Mouse (Mus musculus): ENCODE results near the gene Aox2.

Aox2 gene

DNA sequence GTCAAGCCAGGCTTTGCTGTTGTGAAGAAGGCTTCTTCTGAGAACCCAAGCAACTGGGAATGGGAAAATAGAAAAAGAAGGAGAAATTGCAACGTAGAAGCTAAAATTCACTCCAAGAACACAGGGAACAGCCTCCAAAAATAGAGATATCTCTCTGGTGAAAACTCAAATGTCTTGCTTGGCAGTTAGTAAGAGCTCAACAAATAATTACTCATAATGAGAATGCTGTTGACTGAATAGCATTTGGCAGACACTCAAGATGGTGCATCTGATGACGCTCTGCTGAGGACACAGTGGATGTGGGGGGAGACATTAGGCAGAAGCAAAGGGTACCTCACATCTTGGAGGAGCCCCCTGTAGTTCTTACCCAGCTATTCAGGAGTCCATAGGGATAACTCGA lies 10.0 kb downstream of the Aox2 start:
- no peak for DNase-seq (ENCODE audit: low read depth, low spot score)

GRCm38 (mm10) chr1:58289863-58290469 lies 11.8 kb downstream of the Aox2 start:
- DNase-seq (ENCODE audit: low read depth, low spot score) = no peak

GRCm38 (mm10) chr1:58291394-58292300 lies 13.5 kb downstream of the Aox2 start:
- no peak for DNase-seq (ENCODE audit: low read depth, low spot score)

DNA sequence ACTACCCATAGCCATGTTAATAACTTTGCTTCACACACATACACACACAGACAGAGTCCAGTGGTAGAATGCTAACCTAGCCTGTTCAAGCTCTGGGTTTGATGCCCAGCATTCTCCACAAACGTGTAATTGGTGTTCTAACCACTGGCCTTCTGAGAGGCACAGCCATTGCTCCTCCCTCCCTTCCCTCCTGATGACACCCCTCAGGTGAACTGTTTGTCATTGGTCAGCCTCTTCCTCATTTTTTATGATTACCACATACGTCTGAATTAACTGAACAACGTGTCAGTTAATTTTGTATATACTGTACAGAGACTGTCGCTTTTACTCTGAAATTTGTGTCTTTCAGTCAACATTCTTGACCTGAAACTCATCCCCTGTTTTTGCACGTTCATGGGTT lies 16.6 kb downstream of the Aox2 start:
- no peak for DNase-seq (ENCODE audit: low read depth, low spot score)

- peak; percentile 58 for DNase-seq (ENCODE audit: low read depth, low spot score)
These were observed 18.2 kb downstream of the Aox2 start for GRCm38 (mm10) chr1:58296278-58296677.

DNA sequence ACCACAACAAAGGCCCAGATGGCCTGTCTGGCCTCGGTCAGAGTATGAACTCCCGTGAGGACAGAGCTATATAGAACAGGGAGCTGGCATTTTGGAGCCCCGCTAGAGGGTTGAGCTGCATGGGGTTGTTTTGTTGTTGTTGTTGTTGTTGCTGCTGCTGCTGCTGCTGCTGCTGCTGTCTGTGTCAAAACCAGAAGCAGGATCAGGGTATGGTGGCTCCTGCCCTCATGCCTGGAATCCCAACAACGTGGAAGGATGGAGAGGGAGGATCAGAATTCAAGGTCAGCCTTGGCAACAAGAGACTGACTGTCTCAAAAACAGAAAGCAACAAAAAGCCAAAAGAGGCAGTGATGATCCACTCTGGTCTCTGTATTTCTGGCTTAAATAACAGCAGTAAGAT lies 18.7 kb downstream of the Aox2 start:
- no peak for DNase-seq (ENCODE audit: low read depth, low spot score)

GRCm38 (mm10) chr1:58298347-58298746 lies 20.2 kb downstream of the Aox2 start:
- no peak for DNase-seq (ENCODE audit: low read depth, low spot score)

DNA sequence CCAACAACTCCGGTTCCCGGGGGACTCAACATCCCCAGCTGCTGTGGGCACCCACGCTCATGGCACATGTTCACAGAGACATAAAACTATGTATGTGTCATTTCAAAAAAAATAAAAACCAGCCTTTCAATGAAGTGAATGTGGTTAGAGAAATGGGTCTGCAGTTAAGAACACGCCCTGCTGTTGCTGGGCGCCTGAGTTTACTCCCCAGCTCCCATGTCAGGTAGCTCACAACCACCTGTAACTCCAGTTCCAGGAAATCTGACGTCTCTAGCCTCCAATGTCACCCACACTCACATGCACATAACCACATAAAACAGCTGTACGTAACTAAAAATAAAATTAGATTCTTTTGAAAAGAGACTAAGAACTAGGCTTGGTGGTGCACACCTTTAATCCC lies 22.9 kb downstream of the Aox2 start:
- no peak for DNase-seq (ENCODE audit: low read depth, low spot score)

DNA sequence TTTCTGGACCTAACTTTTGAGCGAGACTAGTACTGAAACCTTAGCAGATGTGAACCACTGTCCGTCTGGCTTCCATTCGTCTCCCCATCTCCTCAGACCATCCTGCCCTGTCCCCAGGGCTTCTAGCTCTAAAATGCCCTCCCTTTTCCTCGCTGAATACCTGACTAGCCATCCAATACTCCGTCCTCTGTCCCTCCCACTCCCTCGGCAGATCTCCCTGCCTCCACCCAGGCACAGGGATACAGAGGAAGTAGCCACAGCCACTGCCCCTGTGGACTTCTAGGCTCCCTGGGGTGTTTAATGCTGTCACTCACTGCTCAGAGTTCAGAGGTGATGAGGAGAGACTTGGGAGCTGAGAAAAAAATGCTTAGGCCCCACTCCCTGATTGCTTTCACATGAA lies 23.9 kb downstream of the Aox2 start:
- DNase-seq (ENCODE audit: low read depth, low spot score) = no peak

DNA sequence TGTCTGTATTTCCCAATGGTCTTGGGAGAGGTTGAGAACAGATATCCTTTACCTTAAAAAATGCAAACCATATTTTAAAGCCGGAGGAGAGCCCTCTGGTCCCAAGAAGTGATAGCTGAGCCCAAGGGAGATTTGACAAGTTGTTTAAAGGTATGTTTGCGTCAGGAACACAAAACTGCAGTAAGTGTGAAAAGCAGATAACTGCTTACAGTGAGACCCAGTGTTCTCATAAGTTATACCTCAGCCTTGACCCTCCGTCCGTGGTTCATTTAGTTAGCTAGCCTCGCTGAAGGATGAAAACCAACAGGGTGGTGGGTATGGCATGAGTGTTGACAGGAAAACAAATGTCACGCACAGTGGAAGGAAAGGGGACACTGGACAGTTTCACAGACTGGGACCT lies 24.9 kb downstream of the Aox2 start:
- no peak for DNase-seq (ENCODE audit: low read depth, low spot score)

DNA sequence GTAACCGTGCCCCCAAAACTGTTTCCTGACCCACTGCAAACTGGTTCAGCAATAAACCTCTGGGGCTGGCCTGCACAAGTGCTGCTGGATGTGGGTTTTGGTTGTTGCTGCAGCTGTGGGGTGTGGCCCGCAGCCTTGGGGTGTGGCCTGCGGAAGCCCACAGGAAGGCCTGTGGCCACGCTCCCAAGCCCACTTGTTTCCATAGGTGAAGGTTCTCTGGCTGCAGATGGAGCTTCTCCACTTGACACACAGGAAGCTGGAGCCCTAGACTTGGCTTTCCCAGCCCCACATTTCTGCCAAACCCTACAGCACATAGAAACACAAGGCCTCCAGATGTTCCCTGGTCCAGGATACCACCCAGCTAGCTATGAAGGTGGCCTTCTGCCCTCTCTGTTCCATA lies 25.6 kb downstream of the Aox2 start:
- no peak for DNase-seq (ENCODE audit: low read depth, low spot score)

DNA sequence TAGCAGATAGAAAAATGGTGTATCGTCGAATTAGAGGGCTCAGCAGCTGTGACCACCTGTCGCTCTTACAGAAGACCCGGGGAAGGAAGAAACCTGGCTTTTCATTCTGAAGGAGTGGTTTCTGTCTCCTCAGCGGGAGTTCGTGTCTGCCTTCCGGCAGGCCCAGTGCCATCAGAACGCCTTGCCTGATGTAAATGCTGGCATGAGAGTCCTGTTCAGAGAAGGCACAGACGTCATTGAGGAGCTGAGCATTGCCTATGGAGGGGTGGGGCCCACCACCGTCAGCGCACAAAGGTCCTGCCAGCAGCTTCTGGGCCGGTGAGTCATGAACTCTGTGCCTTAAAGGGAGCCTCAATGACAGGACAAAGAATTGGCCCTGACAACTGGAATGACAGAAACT lies 26.2 kb downstream of the Aox2 start:
- DNase-seq (ENCODE audit: low read depth, low spot score) = no peak

DNA sequence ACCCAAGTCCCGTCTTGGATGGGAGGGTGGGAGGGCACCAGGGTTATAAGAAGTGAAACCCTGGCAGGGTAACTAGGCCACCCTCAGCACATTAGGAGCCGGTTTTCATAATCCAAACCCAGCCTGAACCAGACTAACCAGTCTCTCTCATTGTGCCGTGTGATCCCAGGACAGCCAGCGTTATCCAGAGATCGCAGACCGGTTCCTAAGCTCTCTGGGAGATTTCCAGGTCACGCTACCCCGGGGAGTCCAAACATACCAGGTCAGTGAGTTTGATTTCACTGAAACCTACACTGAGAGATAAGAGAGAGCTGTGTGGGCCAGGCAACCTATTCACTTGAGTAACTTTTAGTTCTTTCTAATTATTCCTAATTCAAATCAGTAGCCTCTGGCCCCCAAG lies 29.1 kb downstream of the Aox2 start:
- no peak for DNase-seq (ENCODE audit: low read depth, low spot score)

DNA sequence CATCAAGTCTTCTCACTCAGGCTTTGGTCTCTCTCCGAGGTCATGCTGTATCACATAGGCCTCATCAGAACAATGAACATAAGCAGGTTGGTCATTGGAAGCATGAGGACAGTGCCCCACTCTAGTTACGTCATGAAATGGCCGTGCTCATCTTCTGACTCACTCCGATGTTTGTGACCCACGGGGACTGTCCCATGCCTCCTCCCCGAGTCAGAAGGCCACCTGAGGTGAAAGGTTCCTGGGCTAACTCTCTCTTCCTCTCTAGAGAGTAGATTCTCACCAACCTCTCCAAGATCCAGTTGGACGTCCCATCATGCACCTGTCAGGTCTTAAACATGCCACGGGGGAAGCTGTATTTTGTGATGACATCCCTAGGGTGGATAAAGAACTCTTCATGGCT lies 30.5 kb downstream of the Aox2 start:
- DNase-seq (ENCODE audit: low read depth, low spot score) = no peak

GRCm38 (mm10) chr1:58309853-58310252 lies 31.7 kb downstream of the Aox2 start:
- DNase-seq (ENCODE audit: low read depth, low spot score) = no peak

GRCm38 (mm10) chr1:58311221-58311864 lies 33.2 kb downstream of the Aox2 start:
- no peak for DNase-seq (ENCODE audit: low read depth, low spot score)

DNA sequence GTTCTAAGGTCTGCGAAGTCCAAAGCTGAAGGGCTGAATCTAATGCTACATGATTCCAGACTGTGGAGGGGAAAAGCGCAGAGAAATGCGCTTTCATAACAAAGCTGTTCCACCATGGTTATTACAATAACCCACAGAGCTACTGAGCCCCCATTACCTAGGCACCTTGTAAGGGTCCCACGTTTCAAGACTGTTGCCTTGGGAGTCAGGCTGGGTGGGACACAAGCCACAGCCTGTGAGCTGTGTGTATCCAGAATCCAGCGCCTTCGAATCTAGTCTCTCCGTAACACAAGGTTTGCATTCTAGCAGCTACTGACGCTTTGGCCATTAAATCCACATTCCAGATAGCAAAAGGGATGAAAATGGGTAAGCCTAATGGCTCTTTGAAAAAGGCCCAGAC lies 35.0 kb downstream of the Aox2 start:
- DNase-seq (ENCODE audit: low read depth, low spot score) = no peak

GRCm38 (mm10) chr1:58315532-58315931 lies 37.4 kb downstream of the Aox2 start:
- no peak for DNase-seq (ENCODE audit: low read depth, low spot score)

DNA sequence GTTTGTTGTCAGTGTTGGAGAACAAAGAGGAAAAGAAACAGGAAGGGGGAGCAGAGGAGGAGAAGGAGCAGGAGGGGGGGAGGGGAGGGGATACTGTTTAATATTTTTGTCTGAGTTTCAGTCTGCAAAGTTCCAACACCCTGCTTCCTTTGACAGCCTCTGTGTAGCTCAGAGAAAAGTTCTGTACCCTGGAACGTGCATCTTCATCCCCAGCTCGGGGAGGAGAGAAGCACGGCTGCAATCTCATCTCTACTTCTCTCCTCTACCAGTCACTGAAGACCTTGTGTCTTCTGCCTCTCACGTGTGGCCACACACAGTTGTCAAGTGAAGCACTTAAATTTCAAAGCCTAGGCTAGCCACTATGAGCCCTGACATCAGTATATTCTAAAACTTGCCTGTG lies 55.1 kb downstream of the Aox2 start:
- DNase-seq (ENCODE audit: low read depth, low spot score) = no peak

DNA sequence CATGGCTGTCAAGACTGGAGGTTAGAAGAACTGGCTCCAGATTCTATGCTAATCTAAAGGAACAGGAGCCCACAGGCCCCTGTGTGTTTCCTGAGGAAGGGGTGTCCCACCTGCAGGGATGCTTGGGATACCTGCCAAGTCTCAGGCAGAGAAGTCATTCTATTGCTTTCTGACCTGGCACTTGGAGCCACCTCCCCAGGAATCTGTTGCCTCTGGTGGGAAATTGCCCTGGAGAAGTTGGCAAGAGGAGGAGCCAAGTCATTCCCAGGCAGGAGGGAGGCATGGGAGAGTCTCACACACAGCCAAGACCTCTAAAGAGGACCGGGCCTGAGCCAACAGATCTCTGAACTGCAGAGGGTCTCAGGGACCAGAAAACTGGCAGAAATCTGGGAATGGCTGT lies 61.8 kb downstream of the Aox2 start:
- no peak for DNase-seq (ENCODE audit: low read depth, low spot score)

DNA sequence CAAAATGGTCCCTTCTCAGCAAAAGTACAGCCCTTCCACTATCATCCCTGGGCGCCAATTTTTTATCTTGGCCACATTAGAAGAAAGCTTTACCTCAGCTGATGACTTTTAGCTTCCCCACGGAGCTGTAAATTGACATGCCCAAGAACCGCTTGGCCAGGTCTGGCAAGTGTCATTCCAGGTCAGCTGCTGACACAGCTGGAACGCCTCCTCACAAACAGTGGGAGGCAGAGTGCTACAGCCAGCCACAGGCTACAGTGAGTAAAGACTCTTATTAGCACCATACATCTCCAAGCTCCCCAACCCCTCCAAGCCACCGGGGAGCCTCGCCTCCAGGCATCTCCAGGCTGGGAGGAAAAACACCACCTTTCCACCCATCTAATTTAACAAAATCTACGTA lies 63.5 kb downstream of the Aox2 start:
- no peak for DNase-seq (ENCODE audit: low read depth, low spot score)

DNA sequence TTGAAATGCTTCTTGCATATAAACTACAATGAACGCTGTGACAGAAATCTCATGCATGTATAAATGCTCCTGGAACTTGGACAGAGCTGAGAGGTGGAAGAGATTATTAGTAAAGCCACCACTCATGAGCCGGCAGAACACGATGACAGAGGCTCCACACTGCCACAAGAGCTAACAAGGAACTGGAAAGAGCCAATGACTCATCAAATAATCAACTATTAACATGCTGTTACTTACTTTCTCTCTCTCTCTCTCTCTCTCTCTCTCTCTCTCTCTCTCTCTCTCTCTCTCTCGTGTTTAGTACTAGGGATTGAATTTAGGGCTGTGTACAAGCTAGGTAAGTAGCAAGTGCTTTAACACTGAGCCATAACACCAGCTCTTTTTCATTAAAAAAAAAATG lies 65.7 kb downstream of the Aox2 start:
- no peak for DNase-seq (ENCODE audit: low read depth, low spot score)

DNA sequence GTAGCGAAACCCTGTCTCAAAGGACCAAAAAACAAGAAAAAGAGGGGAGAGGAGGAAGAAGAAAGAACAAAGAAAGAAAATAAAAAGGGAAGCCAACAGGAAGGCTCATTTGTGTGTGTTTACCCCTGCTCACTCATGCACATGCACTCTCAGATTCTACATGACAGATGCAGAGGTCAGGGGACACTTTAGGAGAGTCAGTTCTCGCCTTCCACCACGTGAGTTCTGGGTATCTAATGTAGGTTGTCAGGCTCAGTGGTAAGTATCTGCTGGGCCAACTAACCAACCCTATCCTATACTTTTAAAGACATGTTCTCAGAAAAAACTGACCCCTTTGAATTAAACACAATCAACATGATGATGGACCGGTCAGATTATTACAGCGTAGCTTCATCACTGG lies 66.4 kb downstream of the Aox2 start:
- no peak for DNase-seq (ENCODE audit: low read depth, low spot score)
